Mouse (Mus musculus) intestine, embryonic 15.5 days (tissue): ENCODE data around the gene Fbxo17. TPM values are rescaled to one million over a fixed set of nuclear protein-coding genes. Genes with fewer than 3 reads are reported as not detected.
A peak's percentile ranks its signal among the peaks of the same experiment; 100 is the strongest.

Experiments
- ATAC-seq: fragments of 200-750 bp; cut with Nextera tagmentation; 2 replicates; pipeline ENCODE4 v1.8.0; 2017; ENCODE audit warnings: moderate TSS enrichment, moderate library complexity
- H3K27ac ChIP-seq: fragments of 300-500 bp; sonication (generic); 2 replicates; pipeline ENCODE4 v1.5.1; 2015; ENCODE audit warnings: mild to moderate bottlenecking, inconsistent platforms
- H3K27me3 ChIP-seq: fragments of 300-500 bp; sonication (generic); replicated peaks from 2 replicates; pipeline ENCODE4 v1.6.1; 2015; ENCODE audit warnings: inconsistent platforms
- H3K36me3 ChIP-seq: fragments of 300-500 bp; sonication (generic); 2 replicates; pipeline ENCODE4 v1.6.1; 2015; ENCODE audit warnings: inconsistent platforms
- H3K4me1 ChIP-seq: fragments of 300-500 bp; sonication (generic); replicated peaks from 2 replicates; pipeline ENCODE4 v1.6.1; 2015; ENCODE audit warnings: inconsistent platforms
- H3K4me2 ChIP-seq: fragments of 300-500 bp; sonication (generic); replicated peaks from 2 replicates; pipeline ENCODE4 v1.6.1; 2015; ENCODE audit warnings: mild to moderate bottlenecking, inconsistent platforms
- H3K4me3 ChIP-seq: fragments of 300-500 bp; sonication (generic); replicated peaks from 2 replicates; pipeline ENCODE4 v1.5.1; 2015; ENCODE audit warnings: inconsistent platforms
- H3K9ac ChIP-seq: fragments of 300-500 bp; sonication (generic); 2 replicates; pipeline ENCODE4 v1.6.1; 2015; ENCODE audit warnings: inconsistent platforms
- H3K9me3 ChIP-seq: fragments of 300-500 bp; sonication (generic); 2 replicates; pipeline ENCODE4 v1.6.1; 2016; ENCODE audit warnings: inconsistent platforms
- WGBS: fragments of 180-500 bp; shearing (Covaris S2); methylation state at CpG from one replicate; pipeline ENCODE4 v1.1.7; 2015; 5-methylcytosine and 5-hydroxymethylcytosine counted together
- polyA plus RNA-seq: library from polyadenylated mRNA; unstranded; fragments of >200 nt; fragmentation: Nextera tagmentation; extraction: Ambion mirVana; gene quantifications from 2 replicates; pipeline ENCODE4 v1.2.1, GENCODE M21; 2015

The Fbxo17 gene
- polyA plus RNA-seq, 1 experiment from 2014 or later: 6.7 TPM

GRCm38 (mm10) chr7:28749935-28750334, 33.3 kb downstream of the Fbxo17 start:
- no peaks in the 10 kb centered on the region for H3K4me1 ChIP-seq
- H3K4me3 ChIP-seq: no peak overlapping the region
- H3K36me3 ChIP-seq: 0 out of 2 replicates have a peak, but pooled peaks cover 8% of the 10 kb centered on the region
- 95% methylated on average over 7 of the region's 7 CpGs for WGBS
- no peaks in the 10 kb centered on the region for H3K27me3 ChIP-seq
- no peaks in the 10 kb centered on the region for H3K9me3 ChIP-seq
- H3K27ac ChIP-seq: no peak overlapping the region
- no peak overlapping the region for H3K9ac ChIP-seq
- ATAC-seq: no peak
- H3K4me2 ChIP-seq: no peak overlapping the region

- WGBS: 2% methylated on average over 17 of the region's 17 CpGs
Observed at GRCm38 (mm10) chr7:28756079-28756478, 39.5 kb downstream of the Fbxo17 start, which contains the start of gene Ccer2. Gene Ccer2 (plus strand): TSS chr7:28756174.

GRCm38 (mm10) chr7:28758623-28759022, 42.0 kb downstream of the Fbxo17 start:
- ATAC-seq: no peak
- Histone ChIP-seq H3K36me3 (peaks cover 18% of the 10 kb centered on the region), H3K27me3 (peaks cover 8% of the 10 kb centered on the region), H3K9me3 (no peaks in the 10 kb centered on the region), H3K4me1 (peaks cover 5% of the 10 kb centered on the region; the same call in 1 of the 2 replicates), H3K4me2 (no peak overlapping the region), H3K4me3 (no peak overlapping the region), H3K9ac (no peak overlapping the region), H3K27ac (no peak overlapping the region)
- 83% methylated on average over 13 of the region's 13 CpGs for WGBS

More at GRCm38 (mm10) chr7:28756079-28756478, 39.5 kb downstream of the Fbxo17 start, which contains the start of gene Ccer2:
- Histone ChIP-seq H3K4me2 (peak within 1 kb of the TSS; percentile 17; the same call in 1 of the 2 replicates), H3K4me3 (no peak within 1 kb of the TSS), H3K9ac (no peak within 1 kb of the TSS), H3K27ac (no peak within 1 kb of the TSS), H3K4me1 (peaks cover 5% of the 10 kb centered on the region; the same call in 1 of the 2 replicates), H3K36me3 (peaks cover 17% of the 10 kb centered on the region), H3K27me3 (peaks cover 8% of the 10 kb centered on the region), H3K9me3 (no peaks in the 10 kb centered on the region)
- ATAC-seq: 0 out of 2 replicates have a peak, but pooled peaks have one; percentile 19

- Histone ChIP-seq H3K4me1 (peaks cover 7% of the 10 kb centered on the region), H3K4me3 (no peak overlapping the region), H3K9me3 (no peaks in the 10 kb centered on the region), H3K27me3 (no peaks in the 10 kb centered on the region), H3K36me3 (peaks cover 16% of the 10 kb centered on the region), H3K27ac (no peak overlapping the region), H3K9ac (no peak overlapping the region), H3K4me2 (no peak overlapping the region)
- no peak for ATAC-seq
- WGBS: 87% methylated on average over 9 of the region's 9 CpGs
Observed at GRCm38 (mm10) chr7:28761907-28762306, 45.3 kb downstream of the Fbxo17 start.

- Histone ChIP-seq H3K4me2 (peak overlapping the region; percentile 75), H3K9me3 (no peaks in the 10 kb centered on the region), H3K9ac (no peak overlapping the region), H3K27ac (no peak overlapping the region), H3K4me3 (peak overlapping the region; percentile 78; the same call in 1 of the 2 replicates), H3K4me1 (peaks cover 17% of the 10 kb centered on the region), H3K36me3 (peaks cover 10% of the 10 kb centered on the region), H3K27me3 (no peaks in the 10 kb centered on the region)
- no peak for ATAC-seq
- WGBS: 80% methylated on average over 6 of the region's 6 CpGs
Observed at GRCm38 (mm10) chr7:28765211-28765610, 48.6 kb downstream of the Fbxo17 start.

GRCm38 (mm10) chr7:28766173-28766879, 49.7 kb downstream of the Fbxo17 start, which contains the start of gene Sirt2:
Gene Sirt2 (plus strand): TSS chr7:28766735.
- under 1% methylated on average over 45 of the region's 45 CpGs for WGBS

GRCm38 (mm10) chr7:28766910-28767309, 50.3 kb downstream of the Fbxo17 start:
- H3K4me2 ChIP-seq: peak overlapping the region; percentile 62
- H3K36me3 ChIP-seq: 0 out of 2 replicates have a peak, but pooled peaks cover 2% of the 10 kb centered on the region
- peak; percentile 7; the same call in 1 of the 2 replicates for ATAC-seq
- H3K4me1 ChIP-seq: peaks cover 17% of the 10 kb centered on the region
- no peaks in the 10 kb centered on the region for H3K9me3 ChIP-seq
- H3K9ac ChIP-seq: peak overlapping the region; percentile 64
- H3K4me3 ChIP-seq: peak overlapping the region; percentile 66
- H3K27ac ChIP-seq: no peak overlapping the region
- no peaks in the 10 kb centered on the region for H3K27me3 ChIP-seq
- WGBS: 4% methylated on average over 14 of the region's 14 CpGs

More at GRCm38 (mm10) chr7:28766173-28766879, 49.7 kb downstream of the Fbxo17 start, which contains the start of gene Sirt2:
- peaks cover 17% of the 10 kb centered on the region for H3K4me1 ChIP-seq
- H3K9me3 ChIP-seq: no peaks in the 10 kb centered on the region
- H3K36me3 ChIP-seq: peaks cover 5% of the 10 kb centered on the region; the same call in 1 of the 2 replicates
- H3K27me3 ChIP-seq: no peaks in the 10 kb centered on the region
- H3K27ac ChIP-seq: no peak within 1 kb of the TSS
- ATAC-seq: peak; percentile 99
- peak within 1 kb of the TSS; percentile 73 for H3K9ac ChIP-seq
- H3K4me3 ChIP-seq: peak within 1 kb of the TSS; percentile 78
- H3K4me2 ChIP-seq: peak within 1 kb of the TSS; percentile 75

GRCm38 (mm10) chr7:28767462-28767965, 50.9 kb downstream of the Fbxo17 start, which contains the start of gene Nfkbib:
Gene Nfkbib (minus strand): TSS chr7:28767512.
- 60% methylated on average over 7 of the region's 7 CpGs for WGBS
- H3K9me3 ChIP-seq: no peaks in the 10 kb centered on the region
- H3K9ac ChIP-seq: peak within 1 kb of the TSS; percentile 73
- peak within 1 kb of the TSS; percentile 75 for H3K4me2 ChIP-seq
- no peaks in the 10 kb centered on the region for H3K36me3 ChIP-seq
- no peak for ATAC-seq
- no peak within 1 kb of the TSS for H3K27ac ChIP-seq
- peaks cover 17% of the 10 kb centered on the region for H3K4me1 ChIP-seq
- H3K4me3 ChIP-seq: peak within 1 kb of the TSS; percentile 78
- no peaks in the 10 kb centered on the region for H3K27me3 ChIP-seq

- ATAC-seq: no peak
- WGBS: 93% methylated on average over 9 of the region's 9 CpGs
- H3K4me3 ChIP-seq: no peak overlapping the region
- peaks cover 17% of the 10 kb centered on the region for H3K4me1 ChIP-seq
- no peaks in the 10 kb centered on the region for H3K27me3 ChIP-seq
- no peaks in the 10 kb centered on the region for H3K9me3 ChIP-seq
- H3K36me3 ChIP-seq: no peaks in the 10 kb centered on the region
- no peak overlapping the region for H3K4me2 ChIP-seq
- no peak overlapping the region for H3K9ac ChIP-seq
- no peak overlapping the region for H3K27ac ChIP-seq
Observed at GRCm38 (mm10) chr7:28769414-28769958, 52.9 kb downstream of the Fbxo17 start.

- no peak overlapping the region for H3K4me3 ChIP-seq
- no peak overlapping the region for H3K4me2 ChIP-seq
- H3K27ac ChIP-seq: no peak overlapping the region
- no peak overlapping the region for H3K9ac ChIP-seq
- H3K4me1 ChIP-seq: peaks cover 15% of the 10 kb centered on the region
- ATAC-seq: no peak
- H3K36me3 ChIP-seq: no peaks in the 10 kb centered on the region
- 83% methylated on average over 3 of the region's 3 CpGs for WGBS
- H3K27me3 ChIP-seq: no peaks in the 10 kb centered on the region
- H3K9me3 ChIP-seq: no peaks in the 10 kb centered on the region
Observed at GRCm38 (mm10) chr7:28770309-28770708, 53.7 kb downstream of the Fbxo17 start.

GRCm38 (mm10) chr7:28771867-28772266, 55.3 kb downstream of the Fbxo17 start:
- H3K4me1 ChIP-seq: peaks cover 10% of the 10 kb centered on the region

GRCm38 (mm10) chr7:28773163-28773562, 56.6 kb downstream of the Fbxo17 start:
- no peaks in the 10 kb centered on the region for H3K4me1 ChIP-seq
- H3K36me3 ChIP-seq: no peaks in the 10 kb centered on the region
- ATAC-seq: no peak
- H3K4me3 ChIP-seq: no peak overlapping the region
- no peak overlapping the region for H3K9ac ChIP-seq
- WGBS: 75% methylated on average over 3 of the region's 3 CpGs
- H3K9me3 ChIP-seq: no peaks in the 10 kb centered on the region
- no peak overlapping the region for H3K4me2 ChIP-seq
- no peaks in the 10 kb centered on the region for H3K27me3 ChIP-seq
- no peak overlapping the region for H3K27ac ChIP-seq

More at GRCm38 (mm10) chr7:28771867-28772266, 55.3 kb downstream of the Fbxo17 start:
- Histone ChIP-seq H3K9ac (no peak overlapping the region), H3K36me3 (no peaks in the 10 kb centered on the region), H3K9me3 (no peaks in the 10 kb centered on the region), H3K4me2 (no peak overlapping the region), H3K27me3 (no peaks in the 10 kb centered on the region), H3K27ac (no peak overlapping the region), H3K4me3 (no peak overlapping the region)
- 90% methylated on average over 11 of the region's 11 CpGs for WGBS
- ATAC-seq: no peak
